Comparison of ENCODE assay signal across 11 mouse cellular contexts in the genomic region with DNA sequence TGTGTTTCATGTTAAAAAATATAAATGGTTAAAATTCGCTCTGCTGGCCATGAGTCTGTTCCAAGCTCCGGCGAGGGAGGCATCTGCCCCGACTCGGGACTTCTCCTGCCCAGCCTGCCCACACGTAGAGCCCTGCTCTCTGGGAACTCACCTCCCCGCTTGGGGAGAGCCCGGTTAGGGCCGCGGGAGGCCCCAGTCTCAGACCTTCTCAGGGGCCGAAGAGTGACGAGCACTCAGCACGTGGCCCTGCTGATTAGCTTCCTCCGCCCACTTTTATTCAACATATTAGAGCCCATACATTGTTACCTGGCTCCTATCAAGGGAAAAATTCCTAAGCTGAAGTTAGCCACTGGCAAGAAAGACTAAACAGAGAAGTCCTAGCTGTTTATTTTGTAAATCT. TPM values are rescaled to one million over a fixed set of nuclear protein-coding genes. Genes with fewer than 3 reads are reported as not detected.
DNase-seq lines count a peak whose midpoint lies in the region; ATAC-seq and TF ChIP-seq lines count a peak whose summit lies in the region.
"Had no signal": no experiment of that assay in that cellular context is flagged by ENCODE, and none has a peak within 500 bp of the region (broad histone marks: within the 10 kb centered on the region; RNA-seq: fewer than 3 reads in every experiment).

No protein-coding gene starts in this region.

- H3K9me3 ChIP-seq in forebrain, postnatal 0 days (ENCODE audit: low read length), result 0 out of 2 replicates have a peak, but pooled peaks cover 3% of the 10 kb centered on the region
- peaks cover 30% of the 10 kb centered on the region for H3K9me3 ChIP-seq in forebrain, embryonic 13.5 days (replicated peaks)

- 89% methylated on average over 14 of the region's 14 CpGs for WGBS in forebrain, postnatal 0 days
- 89% methylated on average over 14 of the region's 14 CpGs for WGBS in forebrain, embryonic 13.5 days

- peak; percentile 3 for DNase-seq in right cerebral cortex, adult 2 months (ENCODE audit: low spot score in 2 of 2)
- DNase-seq in right cerebral cortex, postnatal 36 days (ENCODE audit: low spot score in 2 of 2), result no peak
- DNase-seq in adrenal gland, postnatal 25 days, result peak; percentile 22
- peak; percentile 2 for DNase-seq in heart, adult 8-10 months (ENCODE audit: low spot score)
- DNase-seq in left cerebral cortex, postnatal 10 days (ENCODE audit: extremely low spot score in 1 of 2, low spot score in 2 of 2), result peak; percentile 7 to 46
- peak; percentile 61 for DNase-seq in testis, postnatal 14 days (ENCODE audit: low spot score)
- DNase-seq in forebrain, postnatal 0 days, result no peak

- no peak overlapping the region for H3K4me3 ChIP-seq in forebrain, postnatal 0 days (ENCODE audit: low read depth, low read length)
- H3K4me3 ChIP-seq in forebrain, embryonic 13.5 days, result no peak overlapping the region
- H3K4me3 ChIP-seq: megakaryocyte, embryonic 14.5 days had no signal

- no peak overlapping the region for H3K9ac ChIP-seq in forebrain, postnatal 0 days
- H3K9ac ChIP-seq in forebrain, embryonic 13.5 days, result no peak overlapping the region

- ATAC-seq in forebrain, postnatal 0 days, result no peak
- no peak for ATAC-seq in forebrain, embryonic 13.5 days

- no peak overlapping the region for H3K27ac ChIP-seq in forebrain, postnatal 0 days (ENCODE audit: low read depth, low read length)
- no peak overlapping the region for H3K27ac ChIP-seq in forebrain, embryonic 13.5 days

- H3K4me1 ChIP-seq in forebrain, postnatal 0 days (ENCODE audit: insufficient read depth), result no peaks in the 10 kb centered on the region
- H3K4me1 ChIP-seq in forebrain, embryonic 13.5 days, result no peaks in the 10 kb centered on the region
- H3K4me1 ChIP-seq: megakaryocyte, embryonic 14.5 days had no signal

- no peaks in the 10 kb centered on the region for H3K27me3 ChIP-seq in forebrain, postnatal 0 days (ENCODE audit: insufficient read depth, low read length)
- H3K27me3 ChIP-seq in forebrain, embryonic 13.5 days, result no peaks in the 10 kb centered on the region
- H3K27me3 ChIP-seq: megakaryocyte, embryonic 14.5 days had no signal

- no peaks in the 10 kb centered on the region for H3K36me3 ChIP-seq in forebrain, postnatal 0 days (ENCODE audit: insufficient read depth)
- H3K36me3 ChIP-seq in forebrain, embryonic 13.5 days (ENCODE audit: poor library complexity, severe bottlenecking), result no peaks in the 10 kb centered on the region

- intact Hi-C loops in left cerebral cortex, postnatal 10 days (cut with DNase I), result no loop called here

- TF ChIP-seq CTCF in forebrain, postnatal 0 days (IDR thresholded peaks at IDR 0.05; ENCODE audit: low read depth), result no peak

- no peak overlapping the region for H3K4me2 ChIP-seq in forebrain, postnatal 0 days (ENCODE audit: low read depth)
- no peak overlapping the region for H3K4me2 ChIP-seq in forebrain, embryonic 13.5 days

RNA-seq across cellular contexts. Expression of a gene that starts 51.0 kb away (rescaled TPM):
- total RNA-seq in adrenal gland, postnatal 25 days (2021), result not detected in 2 replicates
- total RNA-seq in heart, adult 8-10 months (2022), result not detected
- not detected for total RNA-seq in left cerebral cortex, postnatal 10 days (2021)
- not detected in 2 replicates for total RNA-seq in forebrain, postnatal 0 days (2014; rRNA removed)
- not detected in 2 replicates for polyA plus RNA-seq in forebrain, postnatal 0 days (2015; fragmentation: Nextera tagmentation; extraction: Ambion mirVana)
- not detected in 2 replicates for polyA plus RNA-seq in forebrain, embryonic 13.5 days (2015; fragmentation: Nextera tagmentation; extraction: Ambion mirVana)
- polyA plus RNA-seq: heart, postnatal 0 days; stomach, embryonic 16.5 days had no signal

RNA-seq across cellular contexts. Expression of a gene that starts 54.3 kb away (rescaled TPM):
- total RNA-seq in adrenal gland, postnatal 25 days (2021), result not detected in 2 replicates
- total RNA-seq in heart, adult 8-10 months (2022), result under 1 TPM; 0.63 to 0.78 (median 0.71) TPM
- total RNA-seq in left cerebral cortex, postnatal 10 days (2021), result not detected
- total RNA-seq in forebrain, postnatal 0 days (2014; rRNA removed), result not detected in 2 replicates
- 0.13 TPM in 1 of 2 replicates, not detected in the other for polyA plus RNA-seq in forebrain, postnatal 0 days (2015; fragmentation: Nextera tagmentation; extraction: Ambion mirVana)
- polyA plus RNA-seq in forebrain, embryonic 13.5 days (2015; fragmentation: Nextera tagmentation; extraction: Ambion mirVana), result not detected in 2 replicates
- polyA plus RNA-seq: heart, postnatal 0 days had no signal

Comparison
In these comparisons a context has a peak if more than half of its experiments do, and no peak if none do; other contexts are left out.
1. DNase-seq: peak in right cerebral cortex, adult 2 months (2 of 2), adrenal gland, postnatal 25 days (single experiment), heart, adult 8-10 months (single experiment), left cerebral cortex, postnatal 10 days (2 of 2) and testis, postnatal 14 days (single experiment); none in right cerebral cortex, postnatal 36 days (0 of 2) and forebrain, postnatal 0 days (single experiment).